Mouse (Mus musculus): Measurements from ENCODE around the gene Rhno1.
"Not testable (repeated sequence)": the region's sequence is repeated elsewhere in the genome, so short reads cannot be mapped to it uniquely, and the experiment has no call there.

Rhno1 gene

DNA sequence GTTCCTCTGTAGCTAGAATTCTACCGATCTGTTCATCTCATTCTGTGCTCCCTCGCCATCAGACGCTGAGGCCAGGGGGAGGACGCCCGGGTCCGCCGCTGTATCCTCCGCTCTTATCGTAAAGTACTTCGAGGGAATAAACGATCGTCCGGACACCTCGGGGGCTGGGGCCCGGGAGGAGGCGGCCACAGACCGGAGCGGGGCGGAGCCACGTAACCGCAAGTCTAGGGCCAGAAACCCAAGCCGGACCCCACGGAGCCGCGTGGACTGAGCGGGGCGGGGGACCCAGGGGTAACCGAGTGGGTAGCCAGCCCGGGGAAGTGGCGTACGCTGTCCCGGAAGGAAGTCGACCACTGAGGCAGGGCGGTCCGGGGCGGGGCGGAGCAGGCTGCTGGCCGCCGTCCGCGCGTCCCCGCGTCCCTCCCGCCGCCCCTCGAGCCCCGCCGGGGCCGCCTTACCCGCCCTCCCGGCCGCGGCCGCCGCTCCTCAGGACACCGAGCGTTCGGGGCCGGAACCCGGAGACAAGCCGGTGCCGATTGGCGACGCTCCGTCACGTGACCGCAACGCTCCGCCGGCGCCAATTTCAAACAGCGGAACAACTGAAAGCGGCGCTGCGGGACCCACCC lies at the start of gene Rhno1, which contains the start of gene Foxm1:
Gene Rhno1, minus strand, starts transcription at position 531 of the 626 bp plus-strand sequence.
Gene Foxm1, plus strand, starts transcription at position 587 of the 626 bp plus-strand sequence.
- DNase-seq (ENCODE audit: low spot score), result peak; percentile 92

DNA sequence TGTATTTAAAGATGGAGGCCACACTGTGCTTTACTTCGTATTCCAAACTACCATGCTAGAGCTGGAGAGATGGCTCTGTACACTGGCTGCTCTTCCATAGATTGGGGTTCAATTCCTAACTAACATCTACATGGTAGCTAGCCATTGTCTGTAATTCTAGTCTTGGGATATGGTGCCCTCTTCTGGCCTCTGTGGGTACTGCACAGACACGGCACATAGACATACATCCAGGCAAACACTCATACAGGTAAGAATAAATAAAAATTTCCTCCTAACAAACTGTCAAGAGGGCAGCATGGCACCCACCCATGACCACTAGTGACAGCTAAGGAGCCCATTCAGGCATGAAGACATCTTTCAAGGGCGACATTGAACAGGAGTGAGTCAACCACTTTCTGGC lies 48.4 kb upstream of the Rhno1 start:
- peak; percentile 75 for DNase-seq (ENCODE audit: low spot score)

DNA sequence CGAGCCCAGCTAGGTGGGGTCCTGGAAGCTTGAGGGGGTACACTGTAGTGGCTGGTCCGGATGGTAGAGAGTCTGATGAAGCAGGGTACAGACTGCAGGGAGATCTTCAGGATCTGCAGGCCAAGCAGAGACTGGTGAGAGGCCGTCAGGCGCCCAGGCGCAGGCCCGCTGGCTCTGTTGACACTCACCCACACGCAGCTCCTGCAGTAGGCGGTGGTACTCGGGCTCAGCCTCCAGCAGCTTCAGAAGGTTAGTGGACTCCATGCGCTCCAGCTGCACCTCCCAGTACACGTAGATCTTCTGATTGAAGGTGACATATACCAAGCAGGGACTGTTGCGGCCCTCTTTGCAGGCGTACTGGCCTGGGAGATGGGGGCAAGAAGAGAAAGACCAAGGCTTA lies 47.6 kb upstream of the Rhno1 start:
- no peak for DNase-seq (ENCODE audit: low spot score)

DNA sequence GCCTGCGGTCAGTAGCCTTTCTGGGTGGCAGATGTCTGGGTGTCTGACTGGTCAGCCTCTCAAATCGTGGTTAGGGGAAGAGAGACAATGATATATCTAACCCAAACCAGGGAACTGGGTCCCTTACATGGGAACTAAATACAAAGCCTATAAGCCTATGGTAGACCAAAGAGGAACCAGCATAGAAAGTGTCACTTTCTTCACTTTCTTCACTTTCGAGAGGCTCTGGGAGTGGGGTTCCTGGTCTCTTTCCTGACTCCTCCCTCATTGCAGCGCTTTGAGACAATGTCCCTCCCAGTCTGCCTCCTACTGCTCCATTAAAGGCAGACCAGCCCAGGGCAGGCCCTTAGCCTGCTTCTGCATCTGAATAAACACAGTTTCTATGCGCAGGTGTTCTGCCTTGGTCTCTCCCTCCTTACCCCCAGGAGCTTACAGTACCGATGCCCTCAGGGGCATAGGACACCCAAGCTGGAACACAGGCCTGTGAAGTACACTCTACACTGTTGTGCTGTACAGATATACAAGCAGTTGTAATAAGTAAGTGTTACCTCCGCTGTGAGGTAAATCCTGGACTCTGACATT lies 45.9 kb upstream of the Rhno1 start:
- no peak for DNase-seq (ENCODE audit: low spot score)

DNA sequence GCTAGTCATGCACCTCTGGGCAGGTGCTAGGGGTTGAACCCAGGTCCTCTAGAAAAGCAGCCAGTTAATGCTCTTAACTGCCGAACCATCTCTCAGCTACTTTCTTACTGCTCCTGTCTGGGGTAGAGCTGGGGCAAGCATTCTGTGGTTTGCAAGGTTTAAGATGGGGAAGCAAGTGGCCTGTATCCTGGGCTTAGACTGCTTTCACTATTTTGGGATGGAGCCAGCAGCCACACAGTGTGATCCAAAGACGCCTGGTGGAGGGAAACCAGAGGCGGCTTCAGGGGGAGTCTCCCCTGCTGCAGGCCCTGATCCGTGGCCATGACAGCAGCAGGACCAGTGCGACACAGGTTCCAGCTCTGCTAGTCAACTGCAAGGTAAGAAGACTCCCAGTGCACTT lies 42.0 kb upstream of the Rhno1 start:
- no peak for DNase-seq (ENCODE audit: low spot score)

DNA sequence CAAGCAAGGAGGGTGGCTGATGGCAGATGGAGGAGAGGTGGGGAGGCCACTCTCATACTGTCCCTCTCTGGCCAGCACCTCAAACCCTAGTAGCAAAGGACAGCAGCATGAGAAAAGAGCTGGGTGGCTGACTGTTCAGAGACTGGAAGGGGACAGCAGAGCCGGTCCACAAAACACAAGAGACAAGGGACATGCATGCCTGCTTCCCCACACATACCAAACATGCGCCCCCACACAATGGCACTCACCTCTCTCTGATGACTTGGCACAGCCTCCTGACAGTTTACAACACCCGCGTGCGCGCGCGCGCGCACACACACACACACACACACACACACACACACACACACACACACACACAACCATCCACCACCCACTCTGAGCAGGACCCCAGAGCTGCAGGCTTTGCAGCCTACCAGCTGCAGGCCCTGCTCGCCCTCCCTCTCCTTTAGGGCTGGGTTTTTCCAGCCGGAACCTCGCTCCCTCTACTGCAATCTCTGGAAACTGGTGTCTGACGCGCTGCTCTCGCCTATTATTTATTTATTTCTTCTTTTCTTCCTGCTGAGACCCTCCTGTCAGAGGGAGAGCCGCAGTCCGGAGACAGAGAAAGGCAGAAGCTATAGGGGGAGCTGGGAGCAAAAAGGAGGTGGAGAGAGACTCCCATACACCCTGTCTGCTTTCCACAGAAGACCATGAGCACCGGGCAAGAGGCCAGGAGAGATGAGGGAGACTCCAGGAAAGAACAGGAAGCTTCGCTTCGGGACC lies 36.9 kb upstream of the Rhno1 start:
- DNase-seq (ENCODE audit: low spot score), result no peak

DNA sequence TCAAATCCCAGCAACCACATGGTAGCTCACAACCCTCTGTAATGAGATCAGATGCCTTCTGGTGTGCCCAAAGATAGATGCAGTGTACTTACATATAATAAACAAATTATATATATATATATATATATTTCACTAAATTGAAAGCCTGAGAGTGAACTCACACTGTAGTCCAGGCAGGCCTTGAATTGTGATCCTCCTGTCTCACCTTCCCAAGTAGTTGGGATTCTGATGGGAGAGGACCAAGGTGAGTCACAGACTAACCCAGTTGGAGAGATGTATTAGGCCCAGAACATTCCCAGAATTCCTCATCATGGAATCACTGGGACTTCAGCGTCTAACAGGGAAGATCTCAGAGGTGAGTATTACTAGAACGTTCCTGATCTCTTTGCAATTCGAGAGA lies 36.3 kb upstream of the Rhno1 start, which contains the start of gene Nrip2:
Gene Nrip2, plus strand, starts transcription at position 301 of the 400 bp plus-strand sequence.
- no peak for DNase-seq (ENCODE audit: low spot score)

DNA sequence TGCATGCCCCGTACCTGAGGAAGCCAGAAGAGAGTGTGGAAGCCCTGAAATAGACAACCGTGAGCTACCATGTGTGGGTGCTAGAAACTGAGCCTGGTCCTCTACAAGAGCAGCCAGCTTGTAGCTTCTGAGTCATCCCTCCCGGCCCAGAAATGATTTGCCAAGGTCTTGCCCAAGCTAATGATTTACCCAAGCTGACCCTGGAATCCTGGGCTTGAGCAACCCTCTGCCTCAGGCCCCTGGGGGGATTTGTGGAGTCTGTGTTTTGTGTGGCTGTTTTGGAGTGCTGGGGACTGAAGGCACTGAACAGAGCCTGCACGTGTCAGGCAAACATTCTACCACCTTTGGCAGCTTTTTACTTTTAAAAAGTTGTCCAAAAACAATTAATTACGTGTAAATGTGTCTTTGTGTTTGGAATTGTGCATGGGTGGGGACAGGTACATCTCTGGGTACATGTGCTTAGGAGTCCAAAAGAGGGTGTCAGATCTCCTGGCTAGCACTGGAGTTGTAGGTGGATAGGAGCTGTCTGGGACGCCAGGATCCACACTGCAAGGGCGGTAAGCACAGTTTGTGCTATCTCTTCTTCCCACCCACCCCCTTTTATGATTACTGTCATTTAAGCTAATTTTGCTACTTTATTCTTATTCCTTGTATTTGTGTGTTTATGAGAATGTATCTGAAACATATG lies 35.0 kb upstream of the Rhno1 start:
- no peak for DNase-seq (ENCODE audit: low spot score)

DNA sequence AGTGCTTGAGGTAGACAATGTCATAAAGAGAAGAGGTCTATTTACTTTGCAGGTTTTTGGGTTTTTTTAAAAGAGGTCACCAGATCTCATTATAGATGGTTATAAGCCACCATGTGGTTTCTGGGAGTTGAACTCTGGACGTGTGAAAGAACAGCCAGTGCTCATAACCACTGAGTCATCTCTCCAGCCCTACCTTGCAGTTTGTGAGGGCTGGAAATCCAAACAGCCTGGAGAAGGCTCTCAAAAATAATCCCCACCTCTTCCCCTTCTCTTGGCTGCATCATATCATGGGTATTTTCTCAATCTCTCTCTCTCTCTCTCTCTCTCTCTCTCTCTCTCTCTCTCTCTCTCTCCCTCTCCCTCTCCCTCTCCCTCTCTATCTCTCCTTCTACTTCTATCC lies 28.0 kb upstream of the Rhno1 start:
- DNase-seq (ENCODE audit: low spot score), result no peak

DNA sequence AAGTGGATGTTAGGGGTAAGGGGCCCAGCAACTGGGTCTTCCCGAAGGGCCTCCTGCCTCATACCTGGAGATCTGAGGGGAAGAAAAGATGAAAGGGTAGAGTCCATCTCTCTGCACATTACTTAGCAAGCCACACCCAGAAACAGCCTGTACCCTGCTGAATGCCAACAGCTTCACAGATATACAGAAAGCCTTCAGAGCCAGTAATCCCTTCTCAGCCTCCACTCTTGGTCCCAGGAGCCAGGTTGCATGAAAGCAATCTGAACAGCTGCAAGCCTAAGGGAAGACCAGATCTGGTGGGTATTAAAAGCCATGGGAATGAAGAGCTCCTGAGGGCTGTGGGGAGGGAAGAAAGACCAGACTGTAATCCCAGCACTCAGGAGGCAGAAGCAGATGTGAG lies 26.5 kb upstream of the Rhno1 start:
- DNase-seq (ENCODE audit: low spot score), result no peak

DNA sequence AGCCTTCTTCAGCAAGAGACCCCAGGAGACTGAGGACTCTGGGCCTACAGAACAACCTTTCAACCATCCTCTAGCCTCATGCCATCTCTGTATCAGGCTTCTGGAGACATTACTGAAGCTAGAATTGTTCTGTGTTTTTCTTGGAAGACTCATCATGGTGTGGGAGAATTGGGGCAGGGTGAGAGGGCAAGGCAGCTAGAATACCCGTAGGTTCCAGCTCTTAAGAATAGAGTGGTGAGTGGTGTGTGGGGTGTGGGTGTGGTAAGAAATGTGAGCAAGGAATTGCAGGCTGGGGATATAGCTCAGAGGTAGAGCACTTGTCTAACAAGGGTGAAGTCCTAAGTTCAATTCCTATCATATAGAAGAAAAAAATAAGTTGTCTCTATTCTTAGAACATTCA lies 22.3 kb upstream of the Rhno1 start:
- no peak for DNase-seq (ENCODE audit: low spot score)

DNA sequence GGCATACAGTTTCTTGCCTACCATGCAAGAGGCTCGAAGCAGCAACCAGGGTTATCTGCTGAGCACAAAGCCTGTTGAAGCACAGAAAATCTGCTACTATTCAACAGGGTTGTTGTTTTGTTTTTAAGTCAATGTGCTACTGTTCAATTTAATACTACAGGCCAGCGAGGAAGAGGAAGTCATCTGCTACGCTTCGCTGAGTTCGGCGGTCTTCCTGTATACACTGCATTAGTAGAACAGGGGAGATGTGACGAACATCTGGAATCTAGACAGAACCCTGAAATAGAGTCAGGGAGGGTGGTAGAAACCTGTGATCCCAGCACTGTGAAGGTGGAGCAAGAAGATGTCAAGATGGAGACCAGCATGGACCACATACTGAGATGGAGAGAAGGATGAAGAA lies 21.0 kb upstream of the Rhno1 start:
- DNase-seq (ENCODE audit: low spot score), result no peak

DNA sequence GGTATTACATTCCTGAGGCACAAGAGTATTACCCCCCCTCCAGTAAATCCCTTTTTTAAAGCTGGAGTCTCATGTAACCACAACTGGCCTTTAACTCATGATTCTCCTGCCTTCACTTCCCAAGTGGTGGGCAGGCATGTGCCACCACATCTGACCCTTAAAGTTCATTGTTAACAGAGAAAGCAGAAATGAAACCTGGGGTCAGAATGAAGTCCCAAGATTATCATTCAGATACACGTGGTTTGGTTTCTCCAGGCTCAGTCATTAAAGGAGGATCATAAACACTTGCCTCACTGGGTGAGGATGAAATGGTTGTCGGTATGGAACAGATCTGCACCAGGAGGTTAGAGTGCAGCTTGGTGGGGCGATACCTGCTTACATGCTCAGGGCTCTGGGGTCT lies 18.5 kb upstream of the Rhno1 start:
- no peak for DNase-seq (ENCODE audit: low spot score)

DNA sequence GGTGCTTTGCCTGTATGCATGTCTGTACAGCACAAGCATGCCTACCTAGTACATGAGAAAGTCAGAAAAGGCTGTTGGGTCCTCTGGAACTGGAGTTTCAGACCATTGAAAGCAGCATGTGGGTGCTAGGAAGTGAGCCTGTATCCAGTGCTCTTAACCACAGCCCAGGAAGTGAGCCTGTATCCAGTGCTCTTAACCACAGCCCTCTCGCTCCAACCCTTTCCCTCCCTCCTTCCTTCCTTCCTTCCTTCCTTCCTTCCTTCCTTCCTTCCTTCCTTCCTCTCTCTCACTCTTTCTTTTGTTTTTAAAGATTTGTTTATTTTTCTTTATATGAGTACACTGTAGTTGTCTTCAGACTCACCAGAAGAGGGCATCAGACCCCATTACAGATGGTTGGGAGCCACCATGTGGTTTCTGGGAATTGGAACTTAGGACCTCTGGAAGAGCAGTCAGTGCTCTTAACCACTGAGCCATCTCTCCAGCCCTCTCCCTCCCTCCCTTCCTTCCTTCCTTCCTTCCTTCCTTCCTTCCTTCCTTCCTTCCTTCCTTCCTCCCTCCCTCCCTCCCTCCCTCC lies 18.0 kb upstream of the Rhno1 start:
- DNase-seq (ENCODE audit: low spot score), result not testable (repeated sequence)

DNA sequence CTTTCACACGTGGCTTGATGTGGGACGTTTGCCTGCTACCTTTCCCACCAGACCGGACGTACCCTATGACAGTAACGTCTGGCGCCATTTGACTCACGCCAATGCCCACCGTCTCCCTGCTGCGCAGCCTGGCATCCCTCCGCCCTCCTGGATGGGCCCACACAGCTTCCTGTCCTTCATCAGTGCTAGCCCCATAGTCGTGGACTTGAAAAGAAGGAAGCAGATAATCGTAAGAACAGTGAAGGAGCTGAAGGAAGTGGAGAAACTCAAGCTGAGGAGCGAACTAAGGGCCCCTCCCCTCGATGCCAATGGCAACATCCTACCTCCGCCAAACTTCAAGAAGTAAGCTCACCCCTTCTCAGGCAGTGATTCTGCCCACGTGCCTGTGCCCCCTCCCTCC lies 16.9 kb upstream of the Rhno1 start:
- no peak for DNase-seq (ENCODE audit: low spot score)

DNA sequence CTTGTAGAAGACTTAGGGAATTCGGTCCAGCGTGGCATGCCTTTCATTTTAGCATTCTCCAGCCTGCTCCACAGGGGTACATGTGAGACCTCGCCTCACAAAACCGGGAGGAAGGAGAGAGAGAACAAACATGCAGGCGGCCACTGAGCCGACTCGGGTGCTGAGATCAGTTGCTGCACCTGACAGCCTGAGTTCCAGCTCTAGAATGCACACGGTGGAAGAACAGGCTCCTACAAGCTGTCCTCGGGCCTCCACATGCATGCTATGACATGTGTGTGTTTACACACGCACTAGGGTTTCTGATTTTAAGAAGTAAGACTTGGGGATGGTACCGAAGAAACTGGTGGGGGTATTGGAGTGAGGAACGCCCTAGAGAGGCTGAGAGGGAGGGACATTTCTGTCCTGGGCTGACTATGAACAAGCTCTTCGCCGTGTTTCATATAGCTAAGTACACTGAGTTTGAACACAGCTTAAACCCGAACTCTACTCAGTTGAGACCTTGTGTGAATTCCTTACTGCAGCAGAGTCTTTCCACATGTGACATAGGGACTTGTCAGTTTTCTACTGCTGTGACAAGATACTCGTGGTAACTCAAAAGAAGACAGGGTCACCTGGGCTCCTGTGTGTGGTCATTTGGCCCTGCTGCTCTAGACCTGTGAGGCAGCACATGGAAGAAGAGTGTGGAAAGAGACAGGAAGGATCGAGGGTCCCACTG lies 13.8 kb upstream of the Rhno1 start:
- no peak for DNase-seq (ENCODE audit: low spot score)

DNA sequence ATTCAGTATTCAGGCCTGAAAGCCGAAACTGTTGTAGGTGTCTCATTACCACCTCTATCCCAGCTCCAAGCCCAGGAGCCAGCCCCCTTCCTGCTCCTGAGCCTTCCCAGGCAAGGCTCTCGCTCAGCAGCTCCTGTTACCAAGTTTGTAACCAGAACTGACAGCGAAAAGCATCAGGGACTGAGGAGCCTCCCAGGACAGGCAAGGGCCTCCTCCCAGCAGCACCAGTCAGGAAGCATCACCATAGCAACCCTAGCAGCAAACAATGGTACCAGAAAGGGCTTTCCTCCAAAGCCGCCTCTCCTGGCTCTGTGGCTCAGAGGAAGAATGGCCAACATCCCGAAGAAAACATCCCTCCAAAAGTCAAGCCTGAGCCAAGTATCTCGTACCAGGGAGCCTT lies 12.5 kb upstream of the Rhno1 start, which contains the start of the genes Tex52 and Gm44596:
Gene Tex52, plus strand, starts transcription at position 265 of the 400 bp plus-strand sequence.
Gene Gm44596, plus strand, starts transcription at position 312 of the 400 bp plus-strand sequence.
- DNase-seq (ENCODE audit: low spot score), result peak; percentile 76

DNA sequence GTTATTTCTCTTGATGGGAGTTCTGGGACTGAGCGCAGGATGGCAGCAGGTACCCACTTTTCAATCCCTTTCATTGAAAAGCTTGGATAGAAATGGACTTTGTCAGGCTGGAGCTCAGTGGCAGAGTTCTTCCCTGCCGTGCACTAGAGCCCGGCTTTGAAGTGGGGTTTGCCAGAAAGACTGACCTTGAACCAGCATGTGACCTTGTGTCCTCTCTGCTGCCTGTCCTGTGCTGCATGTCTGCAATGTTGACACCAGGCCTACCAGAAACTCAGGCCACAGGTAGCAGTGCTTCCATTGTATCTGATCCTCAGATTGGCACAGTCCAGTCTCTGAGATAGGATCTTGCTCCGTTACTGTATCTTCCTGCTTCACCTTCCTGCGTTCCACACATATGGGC lies 7.3 kb upstream of the Rhno1 start:
- DNase-seq (ENCODE audit: low spot score), result no peak

DNA sequence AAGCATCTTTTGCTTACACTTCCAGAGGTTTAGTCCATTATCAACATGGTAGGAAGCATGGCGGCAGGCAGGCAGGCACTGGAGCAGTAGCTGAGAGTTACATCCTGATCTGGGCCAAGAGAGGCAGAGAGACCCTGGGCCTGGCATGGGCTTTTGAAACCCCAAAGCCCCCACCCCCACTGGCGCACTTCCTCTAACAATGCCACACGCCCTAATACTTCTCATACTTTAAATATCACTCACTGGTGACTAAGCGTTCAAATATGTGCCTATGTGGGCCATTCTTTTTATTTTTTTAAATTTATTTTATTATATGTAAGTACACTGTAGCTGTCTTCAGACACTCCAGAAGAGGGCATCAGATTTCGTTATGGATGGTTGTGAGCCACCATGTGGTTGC lies 3.8 kb upstream of the Rhno1 start:
- no peak for DNase-seq (ENCODE audit: low spot score)

DNA sequence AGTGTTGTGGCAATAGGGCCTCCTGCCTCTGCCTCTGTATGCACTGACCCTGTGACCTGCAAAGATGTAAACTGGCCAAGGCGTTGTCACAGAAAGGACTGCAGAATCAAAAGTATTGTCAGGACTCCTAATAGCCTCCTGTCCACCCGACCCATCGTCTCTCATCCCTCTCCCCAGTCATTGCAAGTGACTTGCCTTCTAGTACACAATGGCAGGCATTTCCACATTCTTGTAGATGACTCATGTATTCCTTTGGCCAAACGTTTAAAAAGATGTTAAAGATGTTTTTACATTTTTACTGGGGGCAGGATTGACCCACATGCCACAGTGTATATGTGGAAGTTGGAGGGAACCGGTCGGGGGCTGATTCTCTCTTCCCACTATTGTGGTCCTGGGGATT lies 2.0 kb upstream of the Rhno1 start:
- DNase-seq (ENCODE audit: low spot score), result no peak

DNA sequence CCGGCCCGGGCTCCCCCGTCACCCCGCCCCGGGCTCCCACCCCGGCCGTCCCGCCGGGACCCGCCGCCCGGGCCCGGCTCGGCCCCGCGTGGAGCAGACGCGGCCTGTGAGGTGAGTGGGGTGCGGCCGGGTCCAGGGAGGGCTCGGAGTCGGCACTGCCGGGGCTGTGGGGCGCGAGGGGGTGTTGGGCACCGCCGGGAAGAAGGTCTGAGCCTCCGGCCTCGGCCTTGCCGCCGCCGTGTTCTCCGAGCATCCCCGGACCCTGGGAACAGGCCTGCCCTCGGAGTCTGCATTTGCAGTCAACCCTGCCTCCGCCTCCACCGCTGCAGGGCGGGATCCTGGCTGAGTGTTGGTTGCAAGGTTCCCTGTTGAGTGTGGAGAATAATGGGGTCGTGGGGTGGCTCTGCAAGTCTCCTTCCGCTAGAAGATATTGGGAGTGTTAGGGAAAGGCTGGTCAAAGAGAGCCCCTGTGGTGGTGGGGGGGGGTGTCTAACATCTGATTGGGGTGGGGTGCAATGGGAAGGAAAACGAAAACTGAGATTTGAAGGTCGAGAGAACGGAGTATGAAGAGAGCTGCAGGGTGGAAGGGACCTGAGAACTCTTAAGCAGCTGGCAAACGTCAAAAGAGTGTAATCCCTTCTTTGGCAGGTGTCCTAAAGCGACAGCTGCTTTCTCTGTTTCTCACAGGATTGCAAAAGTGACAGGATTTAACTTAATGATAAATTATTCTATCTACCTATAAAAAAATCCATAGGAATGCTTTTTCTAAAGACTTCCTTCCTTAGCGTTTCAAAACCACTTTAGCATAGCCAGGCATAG lies 505 bp upstream of the Rhno1 start:
- peak; percentile 58 for DNase-seq (ENCODE audit: low spot score)

Measured in embryo, embryonic 10 days (tissue).